Mouse (Mus musculus): ENCODE data around the gene Ppp2ca.
"Not testable (repeated sequence)": the region's sequence is repeated elsewhere in the genome, so short reads cannot be mapped to it uniquely, and the experiment has no call there.

Ppp2ca gene

GRCm38 (mm10) chr11:52097016-52097415, 1.5 kb upstream of the Ppp2ca start:
- no peak for DNase-seq (ENCODE audit: low spot score)

GRCm38 (mm10) chr11:52097596-52097995, 885 bp upstream of the Ppp2ca start:
- DNase-seq (ENCODE audit: low spot score): peak; percentile 29

DNA sequence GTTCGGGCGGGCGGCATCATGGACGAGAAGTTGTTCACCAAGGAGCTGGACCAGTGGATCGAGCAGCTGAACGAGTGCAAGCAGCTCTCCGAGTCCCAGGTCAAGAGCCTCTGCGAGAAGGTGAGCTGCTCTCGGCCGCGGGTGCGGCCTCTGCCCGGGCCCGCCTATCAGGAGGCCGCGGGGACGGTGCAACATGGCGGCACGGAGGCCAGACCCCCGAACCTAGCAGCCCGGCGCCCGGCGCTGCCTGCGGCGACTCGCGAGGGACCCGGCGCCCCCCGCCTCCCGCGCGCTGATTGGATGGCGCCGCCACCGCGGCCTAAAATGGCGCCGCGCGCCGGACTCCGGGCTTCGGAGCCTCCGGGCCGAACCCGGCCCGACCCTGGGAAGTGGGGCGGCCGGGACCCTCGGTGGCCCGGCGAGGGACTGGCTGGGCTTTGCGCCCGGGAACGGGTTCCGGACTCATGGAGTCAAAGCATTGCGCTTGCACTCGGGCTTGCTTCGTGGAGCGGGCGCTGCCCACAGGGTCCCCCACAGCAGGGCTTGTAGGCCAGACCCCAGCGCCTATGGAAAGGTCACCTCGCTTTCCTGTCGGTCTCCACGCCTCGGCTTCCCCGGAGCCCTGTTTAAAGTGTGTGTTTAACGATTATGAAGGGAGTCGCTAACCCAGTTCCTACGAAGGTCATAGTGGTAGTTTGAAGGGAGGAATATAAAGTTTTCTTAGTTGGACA, 715 bp downstream of the Ppp2ca start:
- peak; percentile 86 for DNase-seq (ENCODE audit: low spot score)

DNA sequence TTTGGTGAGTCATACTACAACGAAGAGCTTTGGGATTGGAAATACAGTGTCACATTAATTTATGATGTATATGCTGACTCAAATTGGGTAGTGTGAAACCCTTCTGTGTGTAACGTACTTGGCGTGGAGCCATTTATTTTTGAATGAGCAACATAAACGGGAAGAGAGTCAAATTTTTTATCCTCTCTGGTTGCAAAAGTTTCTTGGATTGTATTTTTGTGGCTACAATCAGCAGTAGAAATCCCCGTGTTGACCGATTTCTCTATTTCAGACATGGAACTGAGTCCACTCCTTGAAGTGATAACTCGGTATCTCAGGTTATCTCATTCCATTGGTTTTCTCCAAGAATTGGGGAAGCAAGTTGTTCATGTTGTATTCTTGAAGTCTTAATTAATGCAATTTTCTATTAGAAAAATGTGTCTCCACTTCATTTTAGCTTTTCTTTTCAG, 1.3 kb downstream of the Ppp2ca start:
- no peak for DNase-seq (ENCODE audit: low spot score)

DNA sequence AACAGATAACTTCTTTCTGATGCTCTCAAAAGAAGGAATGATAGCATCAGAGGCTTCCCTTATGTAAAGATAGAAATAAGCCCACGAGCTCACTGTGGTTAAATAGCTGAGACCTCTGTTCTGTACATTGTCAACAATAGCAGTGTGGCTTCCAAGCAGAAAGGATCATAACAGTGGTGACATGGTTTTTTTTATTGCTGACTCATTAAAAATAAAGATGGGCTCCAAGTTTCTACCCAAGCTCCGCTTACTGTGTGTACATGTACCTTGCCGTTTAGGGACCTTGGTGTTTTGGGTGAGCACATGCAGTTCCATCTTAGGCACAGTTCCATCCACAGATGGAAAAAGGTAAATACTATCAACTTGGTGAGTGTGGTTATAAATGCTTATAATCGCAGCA, 4.5 kb downstream of the Ppp2ca start:
- DNase-seq (ENCODE audit: low spot score): no peak

DNA sequence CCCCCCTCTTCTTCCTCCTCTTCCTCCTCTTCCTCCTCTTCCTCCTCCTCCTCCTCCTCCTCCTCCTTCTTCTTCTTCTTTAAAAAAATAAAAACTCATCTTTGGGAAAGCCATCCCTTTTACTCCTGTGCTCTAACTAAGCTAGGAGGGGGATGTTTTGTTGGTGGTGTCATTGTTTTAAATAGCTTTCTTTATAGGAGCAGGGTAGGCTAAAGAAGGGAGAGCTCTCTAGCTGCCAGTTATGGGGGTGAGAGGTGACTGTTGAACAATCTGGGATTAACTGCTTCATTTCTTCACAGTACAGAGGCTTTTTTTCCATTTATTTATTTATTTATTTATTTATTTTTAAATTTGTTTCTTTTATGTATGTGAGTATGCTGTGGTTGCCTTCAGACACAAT, 7.0 kb downstream of the Ppp2ca start:
- no peak for DNase-seq (ENCODE audit: low spot score)

DNA sequence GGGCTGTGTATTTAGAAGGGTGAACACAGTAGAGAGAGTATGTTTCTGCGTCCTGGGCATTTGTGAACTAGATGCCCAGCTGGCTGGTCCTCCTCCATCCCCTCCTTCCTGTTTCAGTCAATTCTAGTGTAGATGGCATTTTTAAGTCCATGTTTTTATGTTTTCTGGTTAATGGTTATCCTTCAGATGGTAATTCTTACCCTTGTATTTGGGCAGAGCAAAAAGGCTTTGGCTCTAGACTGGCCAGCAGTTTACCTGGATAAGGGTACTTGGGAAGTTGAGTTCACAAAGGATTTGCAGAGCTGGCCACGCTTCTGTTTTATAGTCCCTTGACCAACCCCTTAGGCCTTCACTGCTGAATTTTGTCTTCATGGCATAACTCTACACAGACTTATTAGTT, 7.6 kb downstream of the Ppp2ca start:
- DNase-seq (ENCODE audit: low spot score): no peak

DNA sequence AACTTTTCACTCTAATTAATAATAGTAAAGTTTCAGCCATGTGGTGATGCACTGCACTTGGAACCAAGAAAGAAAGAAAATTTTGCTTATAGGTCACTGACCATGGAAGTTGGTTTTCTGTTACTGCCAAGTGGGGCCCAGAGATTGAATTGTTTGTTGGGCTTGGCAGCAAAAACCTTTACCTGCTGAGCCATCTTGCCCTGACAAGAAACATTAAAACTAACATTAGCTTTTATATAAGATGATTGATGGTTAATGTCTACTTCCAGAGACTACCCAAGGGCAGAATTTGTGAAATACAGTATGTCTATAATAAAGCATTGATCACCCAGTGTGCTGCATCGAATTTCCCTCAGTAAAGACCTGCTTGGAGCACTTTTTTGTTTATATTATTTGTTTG, 8.0 kb downstream of the Ppp2ca start:
- no peak for DNase-seq (ENCODE audit: low spot score)

GRCm38 (mm10) chr11:52108796-52109195, 10.3 kb downstream of the Ppp2ca start:
- DNase-seq (ENCODE audit: low spot score): no peak

GRCm38 (mm10) chr11:52109421-52109820, 10.9 kb downstream of the Ppp2ca start:
- DNase-seq (ENCODE audit: low spot score): no peak

DNA sequence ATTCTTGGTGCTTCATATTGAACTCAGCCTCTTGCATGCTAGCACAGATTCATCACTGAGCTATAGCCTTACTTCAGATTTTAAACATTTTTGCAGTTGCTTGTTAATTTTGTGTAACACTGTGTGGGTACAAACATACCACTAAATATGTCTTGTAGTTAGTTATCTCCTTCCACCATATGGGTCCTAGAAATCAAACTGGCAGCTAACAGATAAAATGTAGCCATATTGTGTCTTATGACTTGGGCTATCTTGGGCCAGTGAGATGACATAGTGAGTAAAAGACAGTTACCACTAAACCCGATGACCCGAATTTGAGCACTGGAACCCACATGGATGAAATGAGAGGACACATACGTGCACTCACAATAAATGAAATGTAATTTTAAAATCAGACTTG, 17.0 kb downstream of the Ppp2ca start:
- DNase-seq (ENCODE audit: low spot score): no peak

GRCm38 (mm10) chr11:52116117-52116516, 17.6 kb downstream of the Ppp2ca start:
- DNase-seq (ENCODE audit: low spot score): not testable (repeated sequence)

GRCm38 (mm10) chr11:52117156-52117555, 18.7 kb downstream of the Ppp2ca start:
- DNase-seq (ENCODE audit: low spot score): no peak

DNA sequence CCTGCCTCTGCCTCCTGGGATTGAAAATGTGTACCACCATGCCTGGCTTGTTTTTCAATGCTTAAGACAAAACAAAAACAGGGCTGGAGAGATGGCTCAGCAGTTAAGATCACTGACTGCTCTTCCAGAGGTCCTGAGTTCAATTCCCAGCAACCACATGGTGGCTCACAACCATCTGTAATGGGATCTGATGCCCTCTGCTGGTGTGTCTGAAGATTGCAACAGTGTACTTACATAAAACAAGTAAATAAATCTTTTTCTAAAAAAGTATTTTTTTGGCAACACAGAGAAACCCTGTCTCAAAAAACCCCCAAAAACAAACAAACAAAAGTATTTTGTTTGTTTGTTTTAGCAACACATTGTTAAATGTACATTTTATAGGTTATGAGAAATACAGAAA, 21.9 kb downstream of the Ppp2ca start:
- not testable (repeated sequence) for DNase-seq (ENCODE audit: low spot score)

GRCm38 (mm10) chr11:52122045-52122444, 23.6 kb downstream of the Ppp2ca start:
- DNase-seq (ENCODE audit: low spot score): no peak

GRCm38 (mm10) chr11:52124468-52124867, 26.0 kb downstream of the Ppp2ca start:
- DNase-seq (ENCODE audit: low spot score): no peak

DNA sequence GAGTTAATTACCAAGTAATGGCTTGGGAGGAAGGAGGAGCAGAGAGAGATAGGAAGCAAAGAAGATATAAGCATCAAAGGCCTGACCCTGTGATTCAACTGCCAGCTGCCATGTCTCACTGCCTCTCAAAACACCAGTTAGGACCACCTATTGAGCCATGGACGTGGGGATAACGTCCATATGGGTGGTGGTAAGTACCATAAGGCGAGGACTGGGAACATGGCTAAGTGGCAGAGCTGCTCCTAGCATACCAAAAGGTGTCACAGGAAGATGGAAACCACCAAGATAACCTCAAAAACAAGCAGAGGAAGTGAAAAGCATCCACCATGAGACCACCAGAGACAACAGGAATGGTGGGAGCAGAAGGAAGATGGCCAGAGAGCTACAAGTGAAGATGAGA, 28.7 kb downstream of the Ppp2ca start:
- no peak for DNase-seq (ENCODE audit: low spot score)

DNA sequence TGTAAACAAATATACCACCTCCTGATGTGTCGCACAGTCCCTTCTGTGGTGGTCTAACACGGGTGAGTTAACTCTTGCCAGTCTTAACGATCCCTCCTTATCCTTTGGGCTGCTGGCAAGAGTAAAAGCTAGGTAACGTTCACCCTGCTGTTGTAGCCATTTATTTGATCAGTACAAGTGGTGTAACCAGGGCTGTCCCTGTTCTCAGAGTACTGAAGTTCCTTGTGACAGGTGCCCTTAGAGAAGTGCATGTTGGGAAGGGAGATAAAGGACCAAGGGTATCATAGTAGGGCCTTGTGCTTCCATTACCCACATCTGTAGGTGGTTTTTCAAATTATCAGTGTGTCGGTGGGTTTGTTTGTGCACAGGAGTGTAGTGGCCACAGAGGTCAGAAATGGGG, 29.3 kb downstream of the Ppp2ca start:
- DNase-seq (ENCODE audit: low spot score): no peak

DNA sequence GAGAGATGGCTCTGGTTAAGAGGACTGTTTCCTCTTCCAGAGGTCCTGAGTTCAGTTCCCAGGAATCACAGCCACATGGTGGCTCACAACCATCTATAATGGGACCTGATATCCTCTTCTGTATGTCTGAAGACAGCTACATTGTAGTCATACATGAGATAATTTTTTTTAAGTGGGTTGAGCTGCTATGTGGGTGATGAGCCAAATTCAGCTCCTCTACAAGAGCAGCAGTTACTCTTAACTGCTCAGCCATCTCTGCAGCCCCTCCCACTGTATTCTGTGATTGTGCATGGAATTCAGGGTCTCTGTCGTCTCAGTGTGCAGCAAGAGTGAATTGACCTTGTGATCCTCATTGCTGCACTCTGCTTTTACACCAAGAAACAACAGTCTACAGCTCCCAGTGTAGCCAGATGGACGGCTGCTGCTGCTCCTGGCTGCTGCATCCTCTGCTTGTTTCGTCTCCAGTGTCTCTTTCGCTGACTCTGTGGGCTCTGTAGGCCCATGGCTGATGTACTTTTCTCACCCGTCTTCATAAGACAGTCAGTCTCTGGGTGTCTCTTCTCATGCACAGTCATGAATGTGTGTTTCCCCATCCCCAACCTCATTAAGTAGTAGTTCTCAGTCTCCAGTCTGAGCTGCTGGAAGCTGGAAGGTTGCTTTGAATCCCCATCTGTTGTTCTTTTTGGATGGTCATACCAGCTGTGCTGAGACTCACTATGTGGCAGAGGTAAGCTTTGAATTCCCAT, 30.0 kb downstream of the Ppp2ca start:
- DNase-seq (ENCODE audit: low spot score): no peak

DNA sequence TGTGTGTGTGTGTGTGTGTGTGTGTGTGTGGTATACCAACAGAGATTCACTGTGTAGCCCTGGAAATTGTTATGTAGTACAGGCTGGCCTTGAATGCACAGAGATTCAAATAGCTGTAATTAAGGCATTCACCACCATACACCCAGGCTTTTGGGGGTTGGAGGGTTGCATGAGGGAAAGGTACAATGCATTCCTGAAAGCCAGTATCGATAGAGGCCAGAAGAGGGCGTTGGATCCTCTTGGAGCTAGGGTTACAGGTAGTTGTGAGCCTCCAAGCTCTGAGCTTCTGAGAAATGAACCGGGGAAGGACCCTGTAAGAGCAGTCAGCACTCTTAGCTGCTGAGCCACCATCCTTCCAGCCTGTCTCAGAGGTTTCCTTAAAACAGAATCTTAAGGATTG, 30.7 kb downstream of the Ppp2ca start:
- no peak for DNase-seq (ENCODE audit: low spot score)

DNA sequence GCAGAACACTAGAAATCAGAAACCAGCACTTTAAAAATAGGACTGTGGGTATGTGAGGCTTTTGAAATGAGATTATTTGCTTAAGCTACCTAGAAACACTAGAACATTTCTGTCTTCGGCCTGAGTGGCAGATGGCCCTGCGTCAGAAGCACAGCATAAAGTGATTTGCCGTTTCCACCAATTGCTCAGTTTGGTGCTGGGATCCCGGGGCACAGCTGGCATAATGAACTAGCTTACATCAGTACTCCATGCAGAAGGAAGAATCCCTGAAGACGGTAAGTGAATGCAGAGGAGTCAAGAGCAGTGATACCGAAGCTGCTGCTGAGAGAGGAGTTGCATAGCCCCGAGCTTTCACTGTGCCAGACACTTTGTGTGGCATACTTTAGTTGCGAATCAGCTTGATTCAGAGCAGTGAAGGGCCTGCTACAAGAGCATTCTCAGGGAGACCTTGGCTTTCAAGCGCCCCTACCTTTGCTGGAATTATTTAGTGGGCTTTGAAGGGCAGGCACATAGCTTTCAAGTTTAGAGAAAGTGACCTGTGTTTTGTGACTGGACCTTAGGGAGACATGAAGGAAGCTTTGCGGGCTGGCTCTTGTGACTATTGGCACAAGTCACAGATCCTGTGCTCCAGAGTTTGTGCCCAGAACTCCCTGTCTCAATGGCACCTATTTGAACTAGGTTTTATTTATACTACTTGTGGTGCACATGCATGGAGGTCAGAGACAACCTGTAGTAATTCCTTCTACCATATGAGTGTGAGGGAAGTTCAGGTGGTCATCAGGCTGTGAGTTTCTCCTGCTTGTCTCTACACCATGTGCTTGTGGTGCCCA, 31.4 kb downstream of the Ppp2ca start:
- no peak for DNase-seq (ENCODE audit: low spot score)

DNA sequence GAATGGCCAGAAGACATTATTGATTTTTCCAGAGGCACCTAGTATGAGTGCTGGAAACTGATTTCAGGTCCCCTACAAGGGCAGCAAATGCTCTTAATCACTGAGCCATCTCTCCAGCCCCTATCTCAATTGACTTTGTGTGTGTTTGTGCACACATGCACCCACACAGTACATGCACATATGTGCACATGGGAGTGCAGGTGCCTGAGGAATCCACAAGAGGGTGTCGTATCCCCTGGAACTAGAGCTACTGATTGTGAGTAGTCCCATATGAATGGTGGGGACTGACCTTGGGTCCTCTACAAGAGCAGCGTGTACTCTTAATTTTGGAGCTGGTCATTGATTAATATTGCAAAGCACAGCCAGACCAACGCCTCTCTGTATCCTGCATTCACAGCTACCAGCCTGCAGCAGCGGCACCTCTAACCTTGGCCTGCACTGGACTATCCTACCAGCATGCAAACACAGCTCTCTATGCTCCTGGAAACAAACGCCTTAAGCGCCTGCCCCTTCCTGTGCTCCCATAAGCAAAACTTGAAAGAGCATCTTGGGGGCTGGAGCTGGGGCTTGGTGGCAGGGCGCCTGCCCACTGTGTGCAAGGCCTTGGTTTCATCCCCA, 32.1 kb downstream of the Ppp2ca start:
- no peak for DNase-seq (ENCODE audit: low spot score)
